Mouse (Mus musculus): ENCODE measurements around the gene Oas3.

Gene Oas3

DNA sequence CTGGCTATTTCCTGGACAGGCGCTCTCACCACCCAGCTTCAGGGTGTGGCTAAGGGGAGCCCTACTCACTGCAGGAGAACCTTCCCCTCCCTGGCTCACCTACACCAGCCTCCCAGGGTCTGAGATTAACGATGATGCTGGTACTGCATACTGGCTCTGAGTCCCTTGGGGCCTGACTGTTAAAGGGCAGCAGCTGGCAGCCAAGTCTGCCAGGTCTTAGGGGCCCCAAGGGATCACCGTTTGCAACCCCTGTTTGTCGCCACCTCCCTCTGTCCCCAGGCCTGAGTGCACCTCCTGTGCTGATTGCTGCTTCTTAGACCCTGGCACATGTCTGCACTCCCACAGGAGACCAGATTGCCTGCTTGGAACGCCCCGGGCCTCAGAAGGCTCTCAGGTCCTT is 73.0 kb downstream of the Oas3 start:
- DNase-seq (ENCODE audit: low spot score in 2 of 2) = no peak

DNA sequence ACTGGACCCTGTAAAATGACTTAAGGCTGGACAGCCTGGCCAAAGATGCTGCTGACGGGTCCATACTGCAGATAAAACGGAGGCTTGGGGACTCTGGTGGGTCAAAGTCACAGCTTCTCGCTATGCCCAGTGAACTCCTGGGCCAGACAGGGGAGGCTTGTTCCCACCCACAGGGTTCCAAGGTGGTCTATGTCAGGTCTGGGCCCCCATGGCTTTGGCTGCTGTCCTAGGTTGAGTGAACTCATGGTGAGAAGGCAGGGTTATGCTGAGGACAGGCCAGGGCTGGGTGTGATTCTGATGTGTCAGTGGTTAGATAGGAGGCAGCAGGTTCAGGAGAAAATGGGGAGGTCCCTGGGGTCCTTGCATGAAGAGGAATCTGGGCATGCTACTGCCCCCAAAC is 73.8 kb downstream of the Oas3 start:
- no peak for DNase-seq (ENCODE audit: low spot score in 2 of 2)

All from frontal cortex, postnatal 10 days (tissue).